Mouse (Mus musculus) spleen, adult 2 months (tissue): Measurements from ENCODE around the gene Mpp3. TPM values are rescaled to one million over a fixed set of nuclear protein-coding genes. Genes with fewer than 3 reads are reported as not detected.

Source experiments
- DNase-seq, 2 experiments: peaks; one replicate each; pipeline versions ENCODE4 v3.0.0 to v3.0.0-alpha.2; 2012 to 2021; ENCODE audit warnings: low spot score in 2 of 2, low read depth in 1 of 2
- H3K27ac ChIP-seq: fragments of 200-500 bp; 2 replicates; pipeline ENCODE4 v1.5.1; 2012; ENCODE audit warnings: low read length, inconsistent platforms; ENCODE audit not compliant: insufficient read depth
- H3K27me3 ChIP-seq: fragments of 200-500 bp; 2 replicates; pipeline ENCODE4 v1.6.1; 2012; ENCODE audit warnings: mild to moderate bottlenecking, moderate library complexity, low read length, inconsistent platforms; ENCODE audit not compliant: control insufficient read depth, insufficient read depth
- H3K36me3 ChIP-seq: fragments of 200-500 bp; 2 replicates; pipeline ENCODE4 v1.6.1; 2012; ENCODE audit warnings: mild to moderate bottlenecking, low read length, inconsistent platforms; ENCODE audit not compliant: control insufficient read depth, insufficient read depth
- H3K4me1 ChIP-seq: fragments of 200-500 bp; 2 replicates; pipeline ENCODE4 v1.6.1; 2011; ENCODE audit warnings: inconsistent platforms; ENCODE audit not compliant: control insufficient read depth, insufficient read depth, insufficient read length
- H3K4me3 ChIP-seq: fragments of 200-500 bp; 2 replicates; pipeline ENCODE4 v1.5.1; 2011; ENCODE audit warnings: mild to moderate bottlenecking, inconsistent platforms; ENCODE audit not compliant: insufficient read depth, insufficient read length; ENCODE audit errors: extremely low read depth
- CTCF ChIP-seq: fragments of 200-500 bp; IDR thresholded peaks from 2 replicates; pipeline ENCODE4 v1.5.1; 2011; ENCODE audit warnings: mild to moderate bottlenecking, inconsistent platforms; ENCODE audit not compliant: insufficient read depth, insufficient read length, insufficient replicate concordance; ENCODE audit errors: extremely low read depth
- POLR2A ChIP-seq: fragments of 200-500 bp; IDR thresholded peaks from 2 replicates; pipeline ENCODE4 v1.6.1; 2011; ENCODE audit warnings: low read depth, low read length, inconsistent platforms
- WGBS: fragments of 180-500 bp; shearing (Covaris S2); methylation state at CpG from one replicate; pipeline ENCODE4 v1.1.7; 2018; 5-methylcytosine and 5-hydroxymethylcytosine counted together
- polyA plus RNA-seq: library from polyadenylated mRNA; depleted of rRNA; stranded (reverse); fragments of >200 nt; gene quantifications from 2 replicates; pipeline ENCODE4 v1.2.3, GENCODE M21; 2012

Gene Mpp3
- polyA plus RNA-seq, 1 experiment: 2.7 TPM

- TF ChIP-seq POLR2A: no peak
- no peak for TF ChIP-seq CTCF
- Histone ChIP-seq H3K4me3 (no peak overlapping the region), H3K36me3 (no peaks in the 10 kb centered on the region), H3K27ac (no peak overlapping the region), H3K27me3 (no peaks in the 10 kb centered on the region), H3K4me1 (peaks cover 4% of the 10 kb centered on the region; the same call in 1 of the 2 replicates)
- no peak for DNase-seq
- WGBS: 81% methylated on average over 8 of the region's 8 CpGs
Measured at GRCm38 (mm10) chr11:102013201-102013600, 15.1 kb downstream of the Mpp3 start.

GRCm38 (mm10) chr11:102011510-102011909 lies 16.8 kb downstream of the Mpp3 start:
- Histone ChIP-seq H3K4me1 (peaks cover 4% of the 10 kb centered on the region; the same call in 1 of the 2 replicates), H3K36me3 (no peaks in the 10 kb centered on the region), H3K4me3 (no peak overlapping the region), H3K27ac (no peak overlapping the region), H3K27me3 (no peaks in the 10 kb centered on the region)
- no peak for TF ChIP-seq CTCF
- TF ChIP-seq POLR2A: no peak
- WGBS: 84% methylated on average over 8 of the region's 8 CpGs
- DNase-seq: no peak

- Histone ChIP-seq H3K4me1 (no peaks in the 10 kb centered on the region), H3K4me3 (no peak overlapping the region), H3K27me3 (no peaks in the 10 kb centered on the region), H3K36me3 (no peaks in the 10 kb centered on the region), H3K27ac (no peak overlapping the region)
- 90% methylated on average over 13 of the region's 13 CpGs for WGBS
- TF ChIP-seq POLR2A (no peak), CTCF (no peak)
- no peak for DNase-seq
Measured at GRCm38 (mm10) chr11:102010140-102010539, 18.1 kb downstream of the Mpp3 start.

DNA sequence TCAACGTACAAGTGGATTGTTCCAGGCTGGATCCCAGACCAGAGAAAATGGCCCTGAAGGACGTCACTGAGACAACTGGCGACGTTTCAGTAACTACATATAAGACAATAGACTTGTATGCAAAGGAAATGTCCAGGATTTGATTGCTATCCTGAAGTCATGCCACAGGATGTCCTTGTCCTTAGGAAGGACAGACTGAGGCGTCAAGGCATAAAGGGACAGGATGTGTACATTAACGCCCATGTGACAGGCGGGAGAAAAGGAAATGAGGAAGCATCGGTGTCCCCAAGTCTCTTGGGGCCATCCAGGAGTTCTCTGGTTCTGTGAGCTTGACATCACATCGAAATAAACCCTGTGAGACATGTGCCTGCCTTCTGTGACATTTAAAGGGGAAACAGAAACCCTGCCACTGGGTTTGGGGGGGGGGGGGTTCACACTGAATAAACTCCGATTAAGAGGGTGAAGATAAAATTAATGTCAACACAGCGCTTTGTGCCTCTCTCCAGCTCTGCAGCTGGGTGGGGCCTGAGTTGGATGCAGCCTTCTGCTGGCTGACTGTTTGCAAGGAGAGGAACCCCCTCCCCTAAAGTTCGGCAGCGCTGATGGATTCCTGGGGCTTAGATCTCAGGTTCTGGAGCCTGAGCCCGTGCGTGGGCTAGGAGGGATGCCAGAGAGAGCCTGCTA lies 19.2 kb downstream of the Mpp3 start:
- Histone ChIP-seq H3K4me1 (no peaks in the 10 kb centered on the region), H3K27ac (no peak overlapping the region), H3K4me3 (no peak overlapping the region), H3K36me3 (no peaks in the 10 kb centered on the region), H3K27me3 (no peaks in the 10 kb centered on the region)
- no peak for DNase-seq
- WGBS: 62% methylated on average over 15 of the region's 15 CpGs
- TF ChIP-seq POLR2A: no peak
- no peak for TF ChIP-seq CTCF

DNA sequence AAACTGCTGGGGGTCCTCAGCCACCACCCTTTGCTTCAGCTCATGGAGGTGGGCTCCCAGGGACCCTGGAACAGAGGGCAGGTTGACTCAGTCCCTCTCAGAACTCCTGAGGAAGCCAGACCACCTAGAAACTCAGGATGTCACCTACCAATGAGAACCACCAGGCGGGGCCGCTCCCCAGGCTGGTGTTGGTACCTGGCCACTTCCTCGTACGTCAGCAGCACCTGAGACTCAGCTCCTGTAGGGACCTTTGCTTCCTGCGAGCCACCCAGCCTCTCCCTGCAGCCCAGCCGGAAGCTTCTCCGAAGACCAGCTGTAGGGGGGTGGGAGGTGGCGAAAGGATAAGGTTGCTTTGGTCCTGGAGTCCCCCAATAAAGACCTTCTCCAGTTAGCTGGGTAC lies 19.9 kb downstream of the Mpp3 start:
- 85% methylated on average over 8 of the region's 8 CpGs for WGBS
- Histone ChIP-seq H3K36me3 (no peaks in the 10 kb centered on the region), H3K4me3 (no peak overlapping the region), H3K4me1 (no peaks in the 10 kb centered on the region), H3K27ac (no peak overlapping the region), H3K27me3 (no peaks in the 10 kb centered on the region)
- TF ChIP-seq POLR2A: no peak
- no peak for TF ChIP-seq CTCF
- no peak for DNase-seq

- 88% methylated on average over 5 of the region's 5 CpGs for WGBS
- Histone ChIP-seq H3K4me1 (no peaks in the 10 kb centered on the region), H3K27me3 (no peaks in the 10 kb centered on the region), H3K27ac (no peak overlapping the region), H3K36me3 (no peaks in the 10 kb centered on the region), H3K4me3 (no peak overlapping the region)
- TF ChIP-seq CTCF (no peak), POLR2A (no peak)
- no peak for DNase-seq
Measured at GRCm38 (mm10) chr11:102006688-102007087, 21.6 kb downstream of the Mpp3 start.

GRCm38 (mm10) chr11:102006271-102006670 lies 22.0 kb downstream of the Mpp3 start:
- DNase-seq: no peak

More at GRCm38 (mm10) chr11:102006271-102006670, 22.0 kb downstream of the Mpp3 start:
- no peak overlapping the region for H3K27ac ChIP-seq
- H3K4me1 ChIP-seq: no peaks in the 10 kb centered on the region
- TF ChIP-seq POLR2A (no peak), CTCF (no peak)
- H3K27me3 ChIP-seq: no peaks in the 10 kb centered on the region
- H3K4me3 ChIP-seq: no peak overlapping the region
- WGBS: 90% methylated on average over 9 of the region's 9 CpGs
- no peaks in the 10 kb centered on the region for H3K36me3 ChIP-seq
